Mouse (Mus musculus) liver, postnatal 0 days (tissue): ENCODE data around the gene Dok4.

Experiments
- CTCF ChIP-seq: sonication (generic); IDR thresholded peaks from 2 replicates; pipeline ENCODE4 v1.5.1; 2016; ENCODE audit warnings: antibody characterized with exemption, low read depth
- EP300 ChIP-seq: IDR thresholded peaks from 2 replicates; pipeline ENCODE4 v1.6.1; 2016; ENCODE audit warnings: antibody characterized with exemption, low read depth, mild to moderate bottlenecking

GRCm38 (mm10) chr8:94828284-94828683, 47.8 kb downstream of the Dok4 start:
- TF ChIP-seq CTCF (no peak), EP300 (no peak)
